Mouse (Mus musculus): ENCODE measurements around the gene Ctbs.

The Ctbs gene

GRCm38 (mm10) chr3:146482044-146482443, 32.4 kb downstream of the Ctbs start:
- intact Hi-C loops (cut with DNase I): loop anchor here (10.0 kb wide), 1 partner anchor 57 kb away; no protein-coding TSS in a partner anchor

DNA sequence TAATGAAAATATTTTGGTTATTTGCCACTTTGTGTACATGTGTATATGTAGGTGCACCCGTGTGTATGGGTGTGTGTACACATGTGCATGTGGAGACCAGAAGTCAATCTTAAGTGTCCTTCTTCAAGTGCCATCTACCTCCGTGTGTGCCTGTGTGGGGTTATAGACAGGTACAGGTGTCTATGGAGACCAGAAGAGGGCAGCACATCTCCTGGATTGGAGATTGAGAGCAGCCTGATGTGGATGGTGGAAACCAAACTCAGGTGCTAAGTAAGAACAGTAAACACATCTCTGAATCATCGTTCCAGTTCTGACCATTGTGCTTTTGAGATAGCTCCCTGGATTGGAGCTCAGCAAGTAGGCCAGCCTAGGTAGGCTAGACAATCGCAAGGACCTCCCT, 36.9 kb downstream of the Ctbs start:
- intact Hi-C loops (cut with DNase I): loop anchor here (10.0 kb wide), 1 partner anchor 62 kb away; no protein-coding TSS in a partner anchor

DNA sequence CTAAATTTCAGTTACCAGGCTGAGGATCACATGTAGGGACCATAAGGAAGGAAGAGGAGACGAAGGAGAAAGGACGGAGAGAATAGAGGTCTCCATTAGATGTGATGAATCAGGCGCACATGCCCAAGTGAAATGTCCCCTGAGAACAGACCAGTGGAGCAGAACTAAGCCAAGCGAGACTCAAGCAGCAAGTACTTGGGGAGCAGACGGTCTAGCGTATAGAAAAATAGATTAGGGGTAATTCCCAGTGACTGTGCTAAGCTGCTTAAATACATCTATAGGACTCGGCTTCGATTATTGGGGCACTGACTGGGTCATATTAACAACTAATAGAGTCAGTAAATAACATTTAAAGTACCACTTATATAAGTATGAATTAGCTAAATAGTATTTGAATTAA, 45.3 kb downstream of the Ctbs start:
- intact Hi-C loops (cut with DNase I): loop anchor here (5.0 kb wide), 1 partner anchor 48 kb away; the partner anchor contains the start of gene Ctbs

DNA sequence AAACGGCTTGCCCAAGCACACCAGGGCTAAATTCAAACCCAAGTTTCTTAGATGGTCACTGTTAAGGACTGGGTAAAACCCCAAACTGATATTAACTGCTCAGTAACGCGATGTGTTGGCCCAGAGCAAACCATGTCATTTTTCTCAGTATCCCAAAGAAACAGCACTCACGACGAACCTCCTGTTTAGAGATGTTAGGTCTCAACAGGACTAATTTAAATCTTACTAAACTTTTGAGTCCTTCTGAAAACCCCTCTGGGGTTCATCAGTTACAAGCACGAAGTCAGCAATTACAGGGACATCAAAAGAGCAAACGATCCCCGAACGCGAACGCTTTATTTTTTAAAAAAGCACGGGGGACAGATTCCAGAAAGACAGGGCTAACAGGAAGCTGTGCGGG, 49.4 kb downstream of the Ctbs start:
- intact Hi-C loops (cut with DNase I): loop anchor here (5.0 kb wide), 1 partner anchor 52 kb away; the partner anchor contains the start of gene Ctbs

DNA sequence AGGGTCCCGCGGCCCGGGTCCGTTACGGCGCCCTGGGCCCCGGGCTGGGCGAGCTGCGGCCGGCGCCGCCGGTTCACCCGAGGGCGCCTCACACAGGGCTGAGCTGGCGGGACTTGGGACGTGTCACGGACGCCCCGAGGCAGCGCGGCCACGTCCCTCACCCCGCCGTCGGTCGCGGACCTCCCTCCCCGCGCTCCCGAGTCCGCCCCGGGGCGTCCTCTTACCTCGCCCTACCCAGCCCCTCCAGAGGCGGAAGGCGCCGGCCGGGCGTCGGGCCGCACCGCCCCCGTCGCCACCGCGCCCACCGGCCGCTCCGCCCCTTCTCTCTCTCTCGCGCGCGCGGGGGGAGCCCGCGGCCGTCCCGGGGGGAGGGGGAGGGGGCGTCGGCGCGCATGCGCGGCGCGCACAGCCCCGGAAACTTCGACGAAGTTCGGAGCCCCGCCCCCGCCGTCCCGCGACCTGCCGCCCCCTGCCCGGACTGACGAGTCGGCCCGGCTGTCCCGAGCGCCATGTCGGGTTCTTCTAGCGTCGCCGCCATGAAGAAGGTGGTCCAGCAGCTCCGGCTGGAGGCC, 49.9 kb downstream of the Ctbs start, which contains the start of the genes Spata1 and Gng5:
Gene Spata1, minus strand, starts transcription at position 323 of the 572 bp plus-strand sequence.
Gene Gng5, plus strand, starts transcription at position 377 of the 572 bp plus-strand sequence.
- intact Hi-C loops (cut with DNase I): loop anchor here (5.0 kb wide), 1 partner anchor 52 kb away; the partner anchor contains the start of gene Ctbs

- intact Hi-C loops (cut with DNase I): no loop called here
Measured at GRCm38 (mm10) chr3:146500003-146500809, 50.6 kb downstream of the Ctbs start.

DNA sequence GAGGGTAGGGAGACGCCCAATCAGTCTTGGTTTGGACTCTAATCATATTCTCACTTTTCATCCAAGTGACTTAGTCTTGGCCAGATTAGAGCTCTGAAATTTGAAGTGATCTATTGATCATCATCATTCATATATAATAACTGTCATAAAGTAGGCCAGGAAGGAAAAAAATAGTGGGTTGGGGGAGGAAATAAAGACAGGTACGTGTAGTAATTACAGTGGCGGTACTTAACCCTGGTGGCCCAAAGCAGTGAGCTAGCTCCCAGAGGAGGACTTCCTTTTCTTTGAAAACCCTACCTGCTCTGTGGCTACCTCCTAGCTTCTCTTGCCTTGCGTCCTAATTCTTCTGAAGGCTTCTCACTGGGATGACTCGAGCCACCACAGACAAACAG, 51.2 kb downstream of the Ctbs start:
- intact Hi-C loops (cut with DNase I): no loop called here

- intact Hi-C loops (cut with DNase I): no loop called here
Measured at GRCm38 (mm10) chr3:146501601-146502123, 52.1 kb downstream of the Ctbs start.

DNA sequence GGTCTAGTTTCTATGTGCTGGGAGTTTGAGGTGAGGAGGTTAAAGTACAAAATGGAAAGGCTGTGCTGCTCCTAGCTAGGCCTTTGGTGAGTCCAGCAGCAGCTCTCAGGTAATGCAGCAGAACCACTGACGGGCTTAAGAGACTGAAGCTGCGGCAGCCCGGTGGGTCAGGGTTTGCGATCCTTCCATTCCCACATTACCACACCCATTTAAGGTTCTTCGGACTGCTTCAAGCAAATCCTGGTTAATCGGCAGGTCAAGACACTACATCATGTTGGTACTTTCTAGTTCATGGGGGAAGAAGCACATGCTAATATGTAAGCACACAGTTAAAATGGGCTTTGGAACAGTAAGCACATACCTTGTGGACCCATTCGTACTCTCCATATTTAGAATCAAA, 57.1 kb downstream of the Ctbs start:
- intact Hi-C loops (cut with DNase I): no loop called here
